Mouse (Mus musculus) Patski (cell line): ENCODE measurements around the gene Gm3187. TPM values are rescaled to one million over a fixed set of nuclear protein-coding genes. Genes with fewer than 3 reads are reported as not detected.
"Not testable (repeated sequence)": the region's sequence is repeated elsewhere in the genome, so short reads cannot be mapped to it uniquely, and the experiment has no call there.

ENCODE experiments used
- ATAC-seq: fragments of 100-300 bp; one replicate; pipeline ENCODE4 v1.8.0; 2021
- CTCF ChIA-PET: fragments of 350-600 bp; sonication (Branson Sonifier 250); formaldehyde crosslinking; loops from one replicate; lab custom pipeline; 2022; ENCODE audit warnings: inconsistent platforms; lab: Charles Lee
- POLR2A ChIA-PET: fragments of 350-600 bp; sonication (Branson Sonifier 250); formaldehyde crosslinking; loops from one replicate; lab custom pipeline; 2022; ENCODE audit warnings: antibody characterized with exemption, inconsistent platforms; lab: Charles Lee
- DNase-seq: peaks from one replicate; pipeline ENCODE4 v3.0.0-alpha.2; 2011; ENCODE audit warnings: low read depth, low spot score
- H3K27me3 ChIP-seq: fragments of 371-371 bp; one replicate; pipeline ENCODE4 v1.5.1; 2021
- in situ Hi-C: fragments of 300-500 bp; cut with MboI; formaldehyde crosslinking; loops from 3 replicates; pipeline ENCODE4 v1.11.1; 2018; ENCODE audit warnings: low pct_unique_long_range_greater_than_20kb, mixed read lengths
- polyA plus RNA-seq: library from polyadenylated mRNA; unstranded; gene quantifications from one replicate; pipeline ENCODE4 v1.2.3, GENCODE M21; 2021

Gm3187 gene
- not detected for polyA plus RNA-seq

- POLR2A ChIA-PET, DNase-seq, ATAC-seq, in situ Hi-C loops, H3K27me3 ChIP-seq, CTCF ChIA-PET: not testable (repeated sequence)
These were observed at the start of gene Gm3187 for GRCm38 (mm10) chr14:5483907-5484306. Gene Gm3187 (plus strand): TSS chr14:5484207.

DNA sequence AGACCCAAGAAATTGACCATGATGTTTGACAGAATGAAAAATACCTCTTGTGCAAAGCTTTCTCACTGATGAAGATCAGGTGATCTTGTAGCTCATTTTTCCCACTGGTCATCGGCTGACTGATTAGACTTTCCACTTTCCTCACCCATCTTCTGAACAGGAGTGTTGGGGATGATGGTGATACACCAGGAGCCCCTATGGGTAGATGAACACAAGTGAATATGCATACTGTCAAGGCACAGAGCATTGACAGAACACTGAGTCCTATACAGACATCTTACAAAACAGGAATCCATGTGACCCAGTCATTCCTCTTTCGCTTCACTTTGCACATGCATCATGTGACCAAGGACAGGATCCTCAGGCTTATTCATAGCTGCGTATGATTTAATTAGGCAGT, 28.6 kb upstream of the Gm3187 start, which contains the start of gene Gm3194:
Gm3194 (minus strand) TSS at position 101 of the 400 bp plus-strand sequence.
- H3K27me3 ChIP-seq, in situ Hi-C loops, ATAC-seq, POLR2A ChIA-PET, DNase-seq, CTCF ChIA-PET: not testable (repeated sequence)

- DNase-seq, ATAC-seq, POLR2A ChIA-PET, H3K27me3 ChIP-seq, CTCF ChIA-PET, in situ Hi-C loops: not testable (repeated sequence)
These were observed 23.5 kb upstream of the Gm3187 start for GRCm38 (mm10) chr14:5460469-5460868.

- DNase-seq, in situ Hi-C loops, CTCF ChIA-PET: not testable (repeated sequence)
These were observed 6.3 kb upstream of the Gm3187 start, which contains the start of gene Gm8246 for GRCm38 (mm10) chr14:5477730-5478129. Gene Gm8246 (minus strand): TSS chr14:5477830.

GRCm38 (mm10) chr14:5501374-5501773, 17.4 kb downstream of the Gm3187 start, which contains the start of gene Gm3488:
Gene Gm3488 (plus strand): TSS chr14:5501674.
- DNase-seq, POLR2A ChIA-PET, ATAC-seq, CTCF ChIA-PET, in situ Hi-C loops, H3K27me3 ChIP-seq: not testable (repeated sequence)

More at GRCm38 (mm10) chr14:5477730-5478129, 6.3 kb upstream of the Gm3187 start, which contains the start of gene Gm8246:
- H3K27me3 ChIP-seq, ATAC-seq, POLR2A ChIA-PET: not testable (repeated sequence)

DNA sequence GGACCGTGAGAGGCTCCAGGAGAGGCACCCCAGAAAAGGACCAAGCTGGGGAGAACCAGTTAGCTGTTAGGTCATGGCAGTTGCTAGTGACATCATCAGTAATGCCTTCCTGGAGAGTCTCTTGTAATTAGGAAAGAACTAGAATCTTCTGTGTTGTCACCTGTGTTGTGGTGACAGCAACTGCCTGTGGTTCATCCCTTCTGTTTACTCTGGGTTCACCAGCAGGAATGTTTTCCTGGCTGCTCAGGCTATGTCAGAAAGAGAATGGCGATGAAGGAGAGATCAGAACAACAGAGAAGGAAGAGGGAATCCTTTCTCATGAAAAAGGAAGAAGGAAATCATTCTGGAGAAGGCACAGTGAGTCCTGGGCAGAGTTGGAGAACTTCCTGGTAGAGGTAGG, 54.2 kb downstream of the Gm3187 start, which contains the start of gene Gm3532:
Gm3532 (plus strand) TSS at position 301 of the 400 bp plus-strand sequence.
- in situ Hi-C loops, CTCF ChIA-PET, H3K27me3 ChIP-seq, POLR2A ChIA-PET, ATAC-seq, DNase-seq: not testable (repeated sequence)

Other genes starting within 250 kb of the Gm3187 start
- gene Gm3526, start 223.6 kb upstream of the Gm3187 start, polyA plus RNA-seq = not detected
- not detected for gene Gm3542, start 149.3 kb upstream of the Gm3187 start, polyA plus RNA-seq
- not detected for gene Gm3500, start 95.2 kb upstream of the Gm3187 start, polyA plus RNA-seq
- gene Gm3194, start 28.7 kb upstream of the Gm3187 start, polyA plus RNA-seq = not detected
- gene Gm8246, start 6.4 kb upstream of the Gm3187 start, polyA plus RNA-seq = not detected
- gene Gm3488, start 17.5 kb downstream of the Gm3187 start, polyA plus RNA-seq = not detected
- gene Gm3532, start 54.3 kb downstream of the Gm3187 start, polyA plus RNA-seq = not detected
- not detected for gene Gm8265, start 148.8 kb downstream of the Gm3187 start, polyA plus RNA-seq
- gene Gm9603, start 203.2 kb downstream of the Gm3187 start, polyA plus RNA-seq = not detected